Comparison of ENCODE assay signal across 18 mouse cellular contexts in genomic region chr10:70080908-70081307, GRCm38 (mm10). TPM values are rescaled to one million over a fixed set of nuclear protein-coding genes. Genes with fewer than 3 reads are reported as not detected.
A peak's percentile ranks its signal among the peaks of the same experiment; 100 is the strongest.
DNase-seq lines count a peak whose midpoint lies in the region; ATAC-seq lines count a peak whose summit lies in the region.
"Had no signal": no experiment of that assay in that cellular context is flagged by ENCODE, and none has a peak within 500 bp of the region (broad histone marks: within the 10 kb centered on the region; RNA-seq: fewer than 3 reads in every experiment).

No protein-coding gene starts in this region.

- peak; percentile 12; the same call in 1 of the 2 replicates for ATAC-seq in kidney, embryonic 14.5 days (ENCODE audit: low FRiP score, low TSS enrichment)
- peak; percentile 65; the same call in 1 of the 2 replicates for ATAC-seq in heart, embryonic 15.5 days (replicated peaks; ENCODE audit: insufficient number of reproducible peaks, insufficient read depth, low FRiP score, low read depth)
- ATAC-seq in inflammation-experienced regulatory T-cells, adult 6 months: no peak
- ATAC-seq: forebrain, embryonic 14.5 days; midbrain, embryonic 13.5 days had no signal

- H3K4me3 ChIP-seq in kidney, embryonic 14.5 days (ENCODE audit: low read length): no peak overlapping the region
- no peak overlapping the region for H3K4me3 ChIP-seq in heart, embryonic 15.5 days
- H3K4me3 ChIP-seq: hindbrain, embryonic 12.5 days; midbrain, embryonic 13.5 days had no signal

- no peak overlapping the region for H3K9ac ChIP-seq in kidney, embryonic 14.5 days (ENCODE audit: low read depth, low read length)
- H3K9ac ChIP-seq in heart, embryonic 15.5 days: no peak overlapping the region
- H3K9ac ChIP-seq: hindbrain, embryonic 12.5 days; liver, embryonic 14.5 days; midbrain, embryonic 13.5 days had no signal

- no peaks in the 10 kb centered on the region for H3K27me3 ChIP-seq in kidney, embryonic 14.5 days (ENCODE audit: control insufficient read depth, insufficient read depth, low read length)
- no peaks in the 10 kb centered on the region for H3K27me3 ChIP-seq in heart, embryonic 15.5 days
- H3K27me3 ChIP-seq: hindbrain, embryonic 12.5 days; midbrain, embryonic 13.5 days had no signal

- 24% methylated on average over 8 of the region's 8 CpGs for WGBS in kidney, embryonic 14.5 days
- WGBS in heart, embryonic 15.5 days: 55% methylated on average over 8 of the region's 8 CpGs

- H3K36me3 ChIP-seq in kidney, embryonic 14.5 days (ENCODE audit: control insufficient read depth, insufficient read depth, low read length): no peaks in the 10 kb centered on the region
- no peaks in the 10 kb centered on the region for H3K36me3 ChIP-seq in heart, embryonic 15.5 days
- H3K36me3 ChIP-seq: hindbrain, embryonic 12.5 days; midbrain, embryonic 13.5 days had no signal

- H3K4me2 ChIP-seq in kidney, embryonic 14.5 days (replicated peaks; ENCODE audit: low read depth, low read length): no peak overlapping the region
- no peak overlapping the region; the same call in 1 of the 2 replicates for H3K4me2 ChIP-seq in heart, embryonic 15.5 days
- H3K4me2 ChIP-seq: hindbrain, embryonic 12.5 days; midbrain, embryonic 13.5 days had no signal

- H3K4me1 ChIP-seq in kidney, embryonic 14.5 days (ENCODE audit: control insufficient read depth, insufficient read depth, low read length): peaks cover 15% of the 10 kb centered on the region
- peaks cover 29% of the 10 kb centered on the region for H3K4me1 ChIP-seq in heart, embryonic 15.5 days (replicated peaks)

- peak overlapping the region; percentile 82 for H3K27ac ChIP-seq in kidney, embryonic 14.5 days (ENCODE audit: low read depth, low read length)
- H3K27ac ChIP-seq in heart, embryonic 15.5 days: peak overlapping the region; percentile 77
- H3K27ac ChIP-seq: hindbrain, embryonic 12.5 days; liver, embryonic 14.5 days; macrophage; midbrain, embryonic 13.5 days had no signal

- intact Hi-C loops in heart, postnatal 14 days (cut with DNase I): no loop called here

- peak; percentile 23 to 39 for DNase-seq in heart, adult 9 months (ENCODE audit: low spot score in 2 of 2)
- no peak for DNase-seq in heart, postnatal 14 days
- no peak for DNase-seq in kidney, adult 11 months
- peak; percentile 38 for DNase-seq in kidney, postnatal 14 days
- no peak for DNase-seq in ovary, adult 18-20 months (ENCODE audit: low spot score)
- DNase-seq: adrenal gland, postnatal 10 days; B cell, adult 2 months; cerebellum, adult 8-10 months; gastrocnemius, postnatal 10 days; retina, postnatal 1 day had no signal

- no peaks in the 10 kb centered on the region for H3K9me3 ChIP-seq in kidney, embryonic 14.5 days (ENCODE audit: control insufficient read depth, low read length)
- H3K9me3 ChIP-seq in heart, embryonic 15.5 days (replicated peaks): no peaks in the 10 kb centered on the region
- H3K9me3 ChIP-seq: hindbrain, embryonic 12.5 days; midbrain, embryonic 13.5 days had no signal

RNA-seq across cellular contexts. Expression of gene Ccdc6, which starts 16.0 kb away (rescaled TPM):
- total RNA-seq in heart, postnatal 14 days (2021): 10 to 100 TPM; 31.0 to 31.4 TPM
- polyA plus RNA-seq in kidney, embryonic 14.5 days (2014; fragmentation: Nextera tagmentation; extraction: Ambion mirVana): 36.4 and 39.6 TPM in 2 replicates
- 13.8 and 15.7 TPM in 2 replicates for polyA plus RNA-seq in heart, embryonic 15.5 days (2015; fragmentation: Nextera tagmentation; extraction: Ambion mirVana)
- 10 to 100 TPM; 25.6 to 31.5 (median 27.3) TPM for polyA plus RNA-seq in inflammation-experienced regulatory T-cells, adult 6 months (2017; shearing (Covaris generic))

Comparison
In these comparisons a context has a peak if more than half of its experiments do, and no peak if none do; other contexts are left out.
1. DNase-seq: peak in heart, adult 9 months (2 of 2) and kidney, postnatal 14 days (single experiment); none in heart, postnatal 14 days (0 of 2), kidney, adult 11 months (single experiment) and ovary, adult 18-20 months (single experiment).